Mouse (Mus musculus) c-Kit-negative CD71-positive TER-119-positive erythroid progenitor cells, embryonic 14.5 days (primary cell): ENCODE measurements around the gene Fam171b.

Experiments
- DNase-seq: peaks from one replicate; pipeline ENCODE4 v3.0.0-alpha.2; 2013; ENCODE audit warnings: low read depth, low spot score

The Fam171b gene

DNA sequence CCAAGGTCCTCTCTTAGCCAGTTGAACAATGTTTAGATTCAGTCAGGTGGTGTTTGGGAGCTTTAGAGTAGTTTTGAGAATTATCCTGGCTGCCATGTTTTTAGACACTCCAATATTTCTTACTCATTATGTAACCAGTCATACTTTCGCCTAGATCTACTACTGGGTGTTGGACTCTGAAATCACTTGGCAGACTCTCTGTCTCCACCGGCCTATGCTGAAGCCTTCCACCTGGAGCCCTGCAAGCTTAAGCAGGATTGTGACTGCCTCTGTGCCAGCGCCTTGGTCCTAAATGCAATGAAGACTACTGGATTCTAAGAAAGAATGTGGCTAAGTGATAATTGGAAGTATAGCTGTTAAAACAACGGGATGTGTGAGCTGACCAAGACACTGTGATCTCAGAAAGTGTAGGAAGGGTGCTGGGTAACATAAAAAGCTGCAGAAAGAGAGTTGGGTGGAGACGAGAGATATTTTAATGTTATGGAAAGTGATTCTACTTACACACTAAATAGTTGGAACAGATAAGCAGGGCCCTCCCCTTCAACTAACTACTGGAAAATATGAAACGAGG is 71.5 kb downstream of the Fam171b start:
- DNase-seq, result no peak

DNA sequence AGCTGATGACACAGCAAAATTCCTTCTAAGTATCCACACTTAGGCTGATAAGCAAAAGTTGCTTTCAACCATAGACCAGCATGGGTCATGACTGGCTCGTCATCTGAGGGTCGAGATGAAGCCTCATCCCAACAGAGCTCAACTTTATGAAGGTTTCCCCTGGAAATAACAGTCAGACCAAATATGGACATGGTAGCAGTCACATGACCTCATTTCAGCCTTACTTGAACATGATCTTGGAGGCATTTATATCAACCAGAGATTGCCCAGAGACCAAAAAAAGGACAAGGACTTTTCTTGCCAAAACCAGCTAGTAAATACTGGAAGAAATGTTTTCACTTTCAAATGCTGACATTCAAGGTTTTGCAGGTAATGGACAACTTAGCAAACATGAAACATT is 81.3 kb downstream of the Fam171b start:
- no peak for DNase-seq

DNA sequence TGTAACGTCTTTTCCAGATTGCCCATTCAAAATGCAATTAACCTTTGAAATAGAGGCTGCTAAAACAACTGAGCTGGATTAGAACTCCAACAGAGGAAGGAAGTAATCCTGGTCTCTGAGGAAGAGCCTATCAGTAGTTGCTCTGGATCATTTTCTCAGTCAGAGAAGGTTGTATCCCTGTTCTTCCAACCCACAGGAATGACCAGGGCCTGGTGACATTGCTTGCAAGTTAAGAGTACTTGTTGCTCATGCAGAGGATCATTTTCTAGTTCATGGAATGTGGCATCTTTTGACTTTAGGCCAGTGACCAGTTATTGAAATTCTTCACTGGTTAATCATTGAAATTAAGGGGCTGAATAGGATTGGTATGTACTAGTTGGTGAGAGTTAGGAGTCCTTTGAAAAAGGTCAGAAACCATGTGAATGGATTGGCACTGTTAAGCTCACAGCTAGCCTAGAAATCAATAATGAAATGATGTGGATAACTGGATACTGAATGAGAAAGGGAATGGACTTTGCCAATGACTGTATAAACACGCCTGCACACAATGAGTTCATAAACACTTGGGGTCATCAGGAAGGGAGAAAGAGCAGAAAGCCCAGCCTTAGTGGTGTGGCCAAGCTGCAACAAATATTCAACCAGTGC is 89.6 kb downstream of the Fam171b start:
- no peak for DNase-seq

DNA sequence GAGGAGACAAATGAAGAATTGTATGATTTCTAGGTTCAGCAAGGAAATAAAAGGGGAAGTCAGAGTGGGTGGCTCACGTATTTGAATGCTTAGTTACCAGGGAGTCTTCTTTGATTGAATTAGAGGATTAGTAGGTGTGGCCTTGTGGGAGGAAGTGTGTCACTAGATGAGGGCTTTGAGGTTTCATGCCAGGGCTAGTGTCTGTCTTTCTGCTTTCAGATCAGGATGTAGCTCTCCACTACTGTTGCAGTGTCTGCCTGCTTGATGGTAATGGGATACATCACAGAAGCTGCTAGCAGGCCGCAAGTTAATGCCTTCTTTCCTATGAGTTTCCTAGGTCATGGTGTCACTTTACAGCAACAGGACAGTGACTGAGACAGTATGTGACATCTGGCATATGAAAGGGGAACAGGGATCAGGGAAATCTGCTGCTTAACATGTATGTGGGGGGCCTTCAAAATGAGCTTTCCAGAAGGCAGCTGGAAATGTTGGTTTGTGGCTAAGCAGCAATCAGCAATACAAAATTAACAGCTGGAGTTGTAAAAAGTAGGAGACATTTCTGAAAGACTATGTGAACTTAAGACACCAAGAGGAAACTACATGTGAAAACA is 117.1 kb downstream of the Fam171b start:
- no peak for DNase-seq
